Mouse (Mus musculus) bone marrow, adult 2 months (tissue): Measurements from ENCODE around the gene Frmd3. TPM values are rescaled to one million over a fixed set of nuclear protein-coding genes. Genes with fewer than 3 reads are reported as not detected.

ENCODE experiments used
- H3K27ac ChIP-seq: fragments of 200-500 bp; 2 replicates; pipeline ENCODE4 v1.5.1; 2012; ENCODE audit warnings: low read depth, mild to moderate bottlenecking, control low read depth, inconsistent platforms, low read length; ENCODE audit not compliant: control insufficient read depth, poor library complexity, insufficient read depth
- H3K4me1 ChIP-seq: fragments of 200-500 bp; 2 replicates; pipeline ENCODE4 v1.6.1; 2011; ENCODE audit warnings: low read length; ENCODE audit not compliant: control insufficient read depth, insufficient read depth
- H3K4me3 ChIP-seq: fragments of 200-500 bp; replicated peaks from 2 replicates; pipeline ENCODE3; 2011; ENCODE audit warnings: mild to moderate bottlenecking, low read depth, low read length, control low read depth; ENCODE audit not compliant: control insufficient read depth
- CTCF ChIP-seq: fragments of 200-500 bp; IDR thresholded peaks from 2 replicates; pipeline ENCODE4 v1.5.1; 2011; ENCODE audit warnings: low read length, control low read depth; ENCODE audit not compliant: control insufficient read depth, insufficient read depth
- POLR2A ChIP-seq: fragments of 200-500 bp; IDR thresholded peaks from 2 replicates; pipeline ENCODE4 v1.6.1; 2011; ENCODE audit warnings: low read depth, mild to moderate bottlenecking, control low read depth, low read length, borderline replicate concordance; ENCODE audit not compliant: control insufficient read depth
- WGBS: fragments of 180-500 bp; shearing (Covaris S2); methylation state at CpG from one replicate; pipeline ENCODE4 v1.1.7; 2018; 5-methylcytosine and 5-hydroxymethylcytosine counted together
- polyA plus RNA-seq: library from polyadenylated mRNA; stranded (reverse); fragments of >200 nt; gene quantifications from 2 replicates; pipeline ENCODE4 v1.2.4, GENCODE M21; 2011; ENCODE audit warnings: low replicate concordance; ENCODE audit not compliant: missing spikeins, insufficient read depth, insufficient read length

The Frmd3 gene
- polyA plus RNA-seq, 1 experiment: 1.1 TPM

DNA sequence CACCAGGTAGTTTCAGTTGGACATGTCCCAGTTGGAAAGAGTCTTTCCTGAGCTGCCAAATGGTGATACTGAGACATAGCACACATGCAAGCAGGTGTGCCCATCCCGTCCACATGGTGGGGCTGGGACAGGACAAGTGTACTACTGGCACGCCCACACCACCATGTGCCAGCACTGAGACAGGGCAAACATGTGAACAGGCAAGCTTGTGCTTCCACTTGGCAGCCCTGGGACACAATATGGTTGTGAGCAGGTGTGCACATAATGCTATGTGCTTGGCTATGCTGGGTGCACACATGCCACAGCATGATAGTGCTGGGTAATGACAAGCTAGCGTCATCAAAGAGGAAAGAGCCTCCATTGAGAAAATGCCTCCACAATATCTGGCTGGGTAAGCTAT, 220.3 kb downstream of the Frmd3 start:
- Histone ChIP-seq H3K4me1 (no peaks in the 10 kb centered on the region), H3K27ac (no peak overlapping the region), H3K4me3 (no peak overlapping the region)
- WGBS: 87% methylated on average over 3 of the region's 3 CpGs
- TF ChIP-seq POLR2A (no peak), CTCF (no peak)

DNA sequence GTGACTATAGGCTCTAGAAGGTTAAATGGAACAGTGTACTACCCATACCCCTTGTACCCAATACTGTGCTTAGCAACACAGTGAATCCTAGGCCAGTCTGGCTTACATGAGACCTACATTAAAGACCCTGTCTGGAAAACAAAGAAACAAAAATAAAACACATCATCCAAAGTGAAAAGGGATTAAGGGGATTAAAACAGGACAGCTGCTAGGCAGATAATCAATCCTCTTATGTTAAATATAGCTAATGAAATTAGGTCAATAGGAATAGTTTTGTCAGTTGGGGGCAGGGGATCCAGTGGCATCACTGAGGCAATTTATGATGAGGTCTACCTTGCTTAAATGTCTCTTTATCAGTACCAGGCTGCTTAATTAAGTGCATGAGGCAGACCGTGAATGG, 228.9 kb downstream of the Frmd3 start, which contains the start of gene Kdm4c:
TSS of gene Kdm4c (plus strand) at position 322 of the 400 bp plus-strand sequence.
- H3K4me1 ChIP-seq: no peaks in the 10 kb centered on the region
- WGBS: 93% methylated on average over 1 of the region's 1 CpGs
- no peak within 1 kb of the TSS for H3K27ac ChIP-seq
- TF ChIP-seq POLR2A (no peak), CTCF (no peak)
- H3K4me3 ChIP-seq: no peak within 1 kb of the TSS

Other genes starting within 250 kb of the Frmd3 start
- gene Rasef, start 222.4 kb upstream of the Frmd3 start, polyA plus RNA-seq: not detected in 2 replicates
- not detected in 2 replicates for gene Gm11758, start 137.2 kb upstream of the Frmd3 start, polyA plus RNA-seq
- not detected in 2 replicates for gene Gm11757, start 122.3 kb upstream of the Frmd3 start, polyA plus RNA-seq
- gene Gm13871, start 107.5 kb upstream of the Frmd3 start, polyA plus RNA-seq: not detected in 2 replicates
- gene Gm11756, start 92.7 kb upstream of the Frmd3 start, polyA plus RNA-seq: not detected in 2 replicates
- not detected in 2 replicates for gene 2310002L09Rik, start 62.6 kb upstream of the Frmd3 start, polyA plus RNA-seq
- gene Kdm4c, start 229.1 kb downstream of the Frmd3 start, polyA plus RNA-seq: 7.9 and 17.5 TPM in 2 replicates